Mouse (Mus musculus): ENCODE results near the gene Cdc14a.
A peak's percentile ranks its signal among the peaks of the same experiment; 100 is the strongest.
"Not testable (repeated sequence)": the region's sequence is repeated elsewhere in the genome, so short reads cannot be mapped to it uniquely, and the experiment has no call there.

The Cdc14a gene

GRCm38 (mm10) chr3:116373196-116373595, 50.6 kb downstream of the Cdc14a start:
- no peak for DNase-seq (ENCODE audit: low spot score)

- no peak for DNase-seq (ENCODE audit: low spot score)
These were observed 54.9 kb downstream of the Cdc14a start for GRCm38 (mm10) chr3:116368868-116369437.

DNA sequence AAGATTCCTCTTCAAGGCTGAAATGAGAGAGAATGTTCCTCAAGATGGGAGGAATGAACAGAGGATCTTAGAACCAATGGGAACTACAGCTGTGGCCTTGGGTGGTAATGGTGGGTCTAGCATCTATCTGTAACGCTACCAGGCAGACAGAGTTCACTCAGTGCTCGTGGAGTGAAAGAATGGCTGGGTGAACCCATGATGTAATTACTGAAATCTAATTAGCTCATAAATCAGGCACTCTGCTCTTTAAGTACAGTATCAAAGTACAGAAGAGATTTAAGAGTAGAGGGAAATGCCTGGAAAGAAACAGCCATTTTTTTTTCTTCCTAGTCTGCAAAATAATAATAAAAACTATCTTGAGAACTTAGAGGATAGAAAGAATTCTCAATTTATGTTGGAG, 57.7 kb downstream of the Cdc14a start:
- DNase-seq (ENCODE audit: low spot score), result no peak

GRCm38 (mm10) chr3:116361906-116362305, 61.9 kb downstream of the Cdc14a start:
- DNase-seq (ENCODE audit: low spot score), result no peak

- no peak for DNase-seq (ENCODE audit: low spot score)
These were observed 62.7 kb downstream of the Cdc14a start for GRCm38 (mm10) chr3:116361101-116361500.

DNA sequence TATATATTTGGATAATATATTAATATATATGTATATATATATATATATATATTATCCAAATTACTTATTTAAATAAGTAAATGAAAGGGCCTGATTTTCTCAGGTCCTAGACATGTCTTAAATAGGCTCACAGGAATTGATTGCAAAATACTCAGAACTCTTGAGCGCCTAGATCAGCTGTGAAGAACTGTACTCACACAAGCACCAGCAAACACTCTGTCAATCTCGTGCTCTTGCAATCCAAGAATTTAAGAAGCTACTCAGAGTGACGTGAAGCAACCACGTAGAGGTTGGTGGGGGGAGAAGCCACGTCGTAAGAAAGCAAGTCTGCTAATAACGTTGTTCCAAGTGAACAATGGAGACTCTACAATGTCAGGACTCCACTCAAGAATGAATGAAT, 66.0 kb downstream of the Cdc14a start:
- DNase-seq (ENCODE audit: low spot score), result no peak

DNA sequence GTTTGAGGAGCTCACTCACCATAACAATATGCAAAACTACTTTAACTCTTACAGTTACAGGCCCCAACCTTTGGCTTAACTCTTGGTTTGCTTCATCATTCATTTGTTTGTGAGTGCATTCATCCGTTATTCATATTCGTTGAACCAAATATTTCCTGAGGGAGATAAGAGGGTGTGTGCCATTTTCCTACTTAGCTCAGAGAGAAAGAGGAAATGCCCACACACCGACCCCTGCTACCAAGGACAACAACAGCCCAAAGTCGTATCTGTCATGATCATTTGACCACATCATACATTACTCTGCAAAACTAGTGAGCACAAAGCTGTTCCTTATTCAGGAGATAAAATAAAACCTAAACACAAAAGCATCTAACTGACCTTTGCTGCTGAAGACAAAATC, 66.7 kb downstream of the Cdc14a start:
- DNase-seq (ENCODE audit: low spot score), result no peak

GRCm38 (mm10) chr3:116355026-116355788, 68.6 kb downstream of the Cdc14a start:
- DNase-seq (ENCODE audit: low spot score), result no peak

- no peak for DNase-seq (ENCODE audit: low spot score)
These were observed 71.3 kb downstream of the Cdc14a start for GRCm38 (mm10) chr3:116352486-116352885.

GRCm38 (mm10) chr3:116350389-116350967, 73.4 kb downstream of the Cdc14a start:
- no peak for DNase-seq (ENCODE audit: low spot score)

DNA sequence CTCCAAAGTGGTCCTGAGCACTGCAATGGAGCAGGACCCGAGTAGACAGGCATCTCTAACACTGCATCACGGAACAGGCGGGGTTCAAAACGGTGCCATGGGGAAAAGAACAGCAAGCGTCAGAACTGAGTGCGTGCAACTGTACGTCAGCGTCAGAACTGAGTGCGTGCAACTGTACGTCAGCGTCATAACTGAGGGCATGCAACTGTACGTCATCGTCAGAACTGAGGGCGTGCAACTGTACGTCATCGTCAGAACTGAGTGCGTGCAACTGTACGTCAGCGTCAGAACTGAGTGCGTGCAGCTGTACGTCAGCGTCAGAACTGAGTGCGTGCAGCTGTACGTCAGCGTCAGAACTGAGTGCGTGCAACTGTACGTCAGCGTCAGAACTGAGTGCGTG, 76.3 kb downstream of the Cdc14a start:
- not testable (repeated sequence) for DNase-seq (ENCODE audit: low spot score)

DNA sequence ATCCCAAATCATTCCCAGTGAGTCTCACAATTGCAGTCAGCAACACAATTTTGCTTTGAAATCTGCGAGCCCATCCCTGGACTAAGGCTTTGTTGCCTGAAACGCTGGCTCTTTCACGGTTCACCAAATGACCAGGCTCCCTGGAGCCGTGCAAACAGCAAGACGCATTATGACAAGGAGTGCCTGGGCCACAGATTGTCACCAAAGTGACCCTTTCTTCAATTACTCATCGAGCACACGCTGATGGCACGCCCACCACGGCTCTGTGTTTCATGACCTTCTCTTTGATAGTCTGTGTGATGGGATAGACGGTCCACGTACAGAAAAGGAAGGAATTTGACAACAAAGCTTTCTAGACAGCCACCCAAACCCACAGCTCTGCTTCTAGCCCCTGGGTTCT, 78.6 kb downstream of the Cdc14a start:
- no peak for DNase-seq (ENCODE audit: low spot score)

DNA sequence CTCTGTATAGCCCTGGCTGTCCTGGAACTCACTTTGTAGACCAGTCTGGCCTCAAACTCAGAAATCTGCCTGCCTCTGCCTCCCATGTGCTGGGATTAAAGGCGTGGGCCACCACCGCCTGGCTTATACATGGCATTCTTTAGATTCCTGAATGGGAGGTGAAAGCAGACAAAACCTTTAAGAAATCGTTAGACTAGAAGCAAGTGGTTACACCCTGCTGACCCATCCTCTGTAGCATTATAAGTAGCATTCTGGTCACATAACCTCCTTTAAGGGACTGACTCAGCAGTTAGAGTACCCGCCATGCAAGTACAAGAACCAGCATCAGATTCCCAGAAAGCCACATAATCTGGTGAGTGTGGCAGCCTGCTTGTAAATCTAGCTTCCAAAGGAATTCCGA, 81.6 kb downstream of the Cdc14a start:
- DNase-seq (ENCODE audit: low spot score), result no peak

- DNase-seq (ENCODE audit: low spot score), result peak; percentile 64
These were observed 82.7 kb downstream of the Cdc14a start for GRCm38 (mm10) chr3:116340950-116341624.

DNA sequence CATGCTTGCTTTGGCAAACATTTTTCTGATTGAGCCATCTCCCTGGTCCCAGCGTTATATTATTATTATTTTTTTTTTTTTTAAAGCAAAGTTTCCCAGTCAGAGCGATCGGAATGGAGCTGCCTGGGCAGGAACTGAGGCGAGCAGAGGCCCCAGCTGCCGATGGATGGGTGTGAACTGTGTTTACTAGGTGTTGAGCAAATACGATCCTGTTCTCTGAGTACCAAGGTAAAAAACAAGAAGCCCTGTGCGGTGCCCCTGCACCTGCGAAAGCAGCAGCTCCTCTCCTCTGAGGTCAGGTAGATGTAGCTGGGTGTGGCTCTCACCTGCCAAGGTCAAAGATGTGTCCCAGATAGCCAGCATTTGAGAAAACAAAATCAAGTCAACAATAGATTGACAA, 83.6 kb downstream of the Cdc14a start:
- DNase-seq (ENCODE audit: low spot score), result no peak

DNA sequence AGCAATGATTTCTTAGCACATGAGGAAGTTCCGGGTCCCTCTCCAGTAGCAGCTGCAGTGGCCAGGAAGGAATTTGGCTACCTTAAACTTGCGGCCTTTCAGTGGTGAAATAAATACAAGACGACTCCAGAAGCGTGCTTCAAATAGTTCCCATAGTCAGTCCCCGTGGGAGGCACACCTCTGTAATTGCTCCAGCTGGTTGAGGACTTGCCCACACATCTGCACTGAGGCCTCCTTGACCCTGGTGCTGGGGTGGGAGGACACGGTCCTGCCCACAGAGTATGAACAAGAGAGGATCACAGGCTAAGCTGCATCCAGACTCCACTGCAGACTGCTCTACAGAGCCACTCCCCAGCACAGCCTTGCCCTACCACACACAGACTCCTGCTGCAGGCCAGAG, 85.2 kb downstream of the Cdc14a start:
- DNase-seq (ENCODE audit: low spot score), result no peak

DNA sequence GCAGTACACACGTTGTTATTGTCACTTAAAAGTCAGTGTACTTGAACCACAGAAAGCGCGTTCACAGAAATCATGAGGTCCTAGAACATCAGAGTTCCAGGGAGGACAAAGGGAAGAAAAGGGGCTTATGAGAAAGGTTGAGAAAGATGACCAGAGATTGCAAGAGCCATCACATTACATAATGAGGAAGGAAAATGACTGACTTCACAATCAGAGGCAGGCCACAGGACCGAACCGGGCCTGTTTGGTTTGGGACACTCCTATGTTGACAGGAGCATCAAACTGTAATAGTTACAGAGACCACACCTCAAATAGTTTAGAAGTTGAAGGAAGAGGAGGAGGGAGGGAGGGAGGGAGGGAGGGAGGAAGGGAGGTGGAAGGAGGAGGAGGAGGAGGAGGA, 86.0 kb downstream of the Cdc14a start:
- no peak for DNase-seq (ENCODE audit: low spot score)

DNA sequence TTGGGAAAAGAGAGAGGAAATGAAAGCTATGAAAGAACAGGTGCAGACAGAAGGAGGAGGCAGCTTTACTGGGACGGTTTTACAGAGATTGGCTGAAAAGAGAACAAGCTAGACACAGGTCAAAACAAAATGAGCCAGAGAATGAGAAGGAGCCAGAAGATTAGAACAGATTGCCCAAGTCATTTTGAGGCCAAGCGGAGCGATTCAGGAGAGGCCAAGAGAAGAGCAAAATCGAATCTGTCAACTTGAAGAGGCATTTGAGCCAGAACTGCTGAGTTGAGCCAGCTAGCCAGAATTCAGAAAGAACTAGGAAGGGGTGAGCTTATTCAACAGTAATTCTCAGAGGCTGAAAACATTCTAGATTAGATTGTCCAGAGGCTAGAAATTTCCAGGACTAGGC, 88.8 kb downstream of the Cdc14a start:
- DNase-seq (ENCODE audit: low spot score), result no peak

DNA sequence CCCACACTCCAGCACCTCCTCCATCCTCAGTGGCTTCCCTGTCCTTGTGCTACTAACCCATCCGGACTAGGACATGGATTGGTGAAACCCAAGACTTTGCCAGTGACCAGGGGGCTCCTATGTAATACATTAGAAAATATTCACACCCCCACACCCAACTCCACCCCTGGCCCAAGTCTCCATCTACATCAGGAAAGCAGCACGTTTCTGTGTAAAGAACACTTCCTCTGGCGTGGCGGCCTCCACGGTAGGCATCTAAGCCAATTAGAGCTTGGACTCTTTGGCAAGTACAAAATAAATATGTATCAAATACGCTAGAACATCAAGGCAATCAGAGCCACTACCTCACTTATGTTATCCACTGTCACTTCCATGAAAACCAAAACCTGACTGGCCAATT, 90.1 kb downstream of the Cdc14a start:
- no peak for DNase-seq (ENCODE audit: low spot score)

DNA sequence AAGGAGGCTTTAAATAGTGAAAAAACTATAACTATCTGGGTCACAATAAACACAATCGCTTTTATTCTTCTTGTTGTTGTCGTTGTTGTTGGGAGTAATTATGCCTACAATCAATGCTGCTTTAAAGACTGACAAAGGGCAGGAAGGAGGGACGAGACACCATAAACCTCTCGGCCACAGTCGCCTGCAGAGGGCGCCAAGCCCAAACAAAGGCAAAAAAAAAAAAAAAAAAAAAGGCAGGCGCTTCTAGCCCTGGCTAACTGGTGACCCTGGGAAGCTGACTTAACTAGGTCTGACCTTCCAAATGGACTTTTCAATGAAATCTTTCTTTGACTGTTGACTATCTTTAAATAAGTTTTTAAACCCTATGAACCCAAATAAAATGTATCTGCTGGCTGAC, 90.6 kb downstream of the Cdc14a start:
- DNase-seq (ENCODE audit: low spot score), result no peak

DNA sequence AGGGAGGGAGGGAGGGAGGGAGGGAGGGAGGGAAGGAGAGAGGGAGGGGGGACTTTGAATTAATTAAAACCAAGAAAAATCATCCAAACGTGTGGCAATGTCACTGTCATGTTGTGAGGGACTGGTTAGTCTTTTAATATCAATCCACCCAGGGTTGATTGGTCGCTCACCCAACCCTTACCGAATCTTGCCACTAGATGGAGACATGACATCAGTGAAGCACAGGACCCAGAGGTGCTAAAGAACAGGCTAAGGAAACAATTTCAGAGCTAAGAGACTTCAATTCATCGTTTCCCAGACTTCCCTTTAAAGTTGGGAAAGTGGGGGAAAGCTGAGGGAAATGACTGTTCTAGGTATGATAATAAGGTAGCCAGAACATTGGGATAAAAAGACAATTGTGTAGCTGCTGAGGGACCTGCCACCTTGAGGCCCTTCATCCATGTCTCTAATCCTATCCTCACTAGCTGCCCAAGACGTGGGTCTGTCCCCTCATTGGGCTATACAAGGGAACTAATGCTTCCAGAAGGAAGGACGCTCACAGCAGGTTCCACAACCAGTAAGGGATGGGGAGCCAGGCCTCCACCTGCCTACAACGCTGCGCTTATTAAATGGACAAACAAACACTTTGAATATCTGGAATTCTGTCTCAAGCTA, 91.9 kb downstream of the Cdc14a start:
- peak; percentile 44 for DNase-seq (ENCODE audit: low spot score)

- DNase-seq (ENCODE audit: low spot score), result no peak
These were observed 93.9 kb downstream of the Cdc14a start for GRCm38 (mm10) chr3:116329976-116330375.

All from spleen, adult 12 weeks (tissue).